Mouse (Mus musculus): ENCODE data around the gene Tmem59. TPM values are rescaled to one million over a fixed set of nuclear protein-coding genes. Genes with fewer than 3 reads are reported as not detected.

Tmem59 gene
- total and polyA plus RNA-seq, 3 experiments = 132 to 141 (median 139) TPM

DNA sequence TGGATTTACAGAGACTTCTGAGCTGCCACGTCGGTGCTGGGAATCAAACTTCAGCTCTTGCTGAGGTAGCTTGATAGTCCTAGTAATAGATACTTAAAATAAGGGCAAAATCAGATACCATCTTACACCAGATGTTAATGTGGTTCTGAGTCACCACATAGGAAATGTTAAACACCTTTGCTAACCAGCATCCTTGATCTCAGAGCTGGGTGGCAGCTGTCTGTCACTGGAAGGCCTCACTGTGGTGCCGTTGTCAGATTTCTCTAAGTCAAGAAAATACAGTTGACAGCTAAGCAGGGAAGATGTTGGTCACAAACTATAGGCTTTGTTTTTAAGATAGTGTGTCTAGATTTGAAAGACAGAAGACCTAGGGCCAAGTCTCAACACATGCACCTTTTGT is 23.6 kb downstream of the Tmem59 start:
- Histone ChIP-seq H3K27ac (no peak overlapping the region), H3K4me3 (no peak overlapping the region), H3K9ac (ENCODE audit: low read depth, low read length) (no peak overlapping the region), H3K27me3 (ENCODE audit: control insufficient read depth, insufficient read depth, low read length) (no peaks in the 10 kb centered on the region), H3K79me2 (replicated peaks; ENCODE audit: control insufficient read depth, insufficient read depth, low read length) (no peaks in the 10 kb centered on the region), H3K4me1 (ENCODE audit: control insufficient read depth, insufficient read depth, low read length) (no peaks in the 10 kb centered on the region), H3K36me3 (ENCODE audit: control insufficient read depth, insufficient read depth, low read length) (no peaks in the 10 kb centered on the region; the same call in 1 of the 2 replicates)
- intact Hi-C loops (cut with DNase I) = no loop called here
- WGBS = 97% methylated on average over 3 of the region's 3 CpGs
- no peak for DNase-seq
- TF ChIP-seq CTCF (IDR thresholded peaks at IDR 0.05) (no peak), EP300 (IDR thresholded peaks at IDR 0.05; ENCODE audit: insufficient read depth, low read depth, low read length) (no peak), POLR2A (IDR thresholded peaks at IDR 0.05; ENCODE audit: insufficient read depth, low read depth, low read length) (no peak)

DNA sequence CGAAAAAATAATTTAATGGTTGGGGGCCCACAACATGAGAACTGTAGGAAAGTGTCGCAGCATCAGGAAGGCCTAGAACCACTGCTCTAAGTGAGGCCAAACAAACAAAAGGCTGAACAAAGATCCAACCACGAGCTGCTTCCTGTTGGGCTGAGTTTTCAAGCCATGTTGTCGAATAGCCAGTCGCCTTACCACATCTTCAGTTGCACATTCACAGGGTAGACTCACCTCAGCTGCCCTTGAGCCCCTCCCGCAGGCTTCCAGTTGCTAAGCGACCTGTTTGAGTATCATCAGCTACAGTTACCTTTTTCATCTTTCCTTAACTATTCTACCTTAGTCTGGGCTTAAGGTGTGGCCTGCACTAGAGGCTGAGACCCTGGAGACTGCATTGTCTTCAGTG is 24.8 kb downstream of the Tmem59 start:
- Histone ChIP-seq H3K36me3 (ENCODE audit: control insufficient read depth, insufficient read depth, low read length) (no peaks in the 10 kb centered on the region; the same call in 1 of the 2 replicates), H3K27ac (no peak overlapping the region), H3K27me3 (ENCODE audit: control insufficient read depth, insufficient read depth, low read length) (no peaks in the 10 kb centered on the region), H3K79me2 (replicated peaks; ENCODE audit: control insufficient read depth, insufficient read depth, low read length) (no peaks in the 10 kb centered on the region), H3K4me1 (ENCODE audit: control insufficient read depth, insufficient read depth, low read length) (no peaks in the 10 kb centered on the region), H3K4me3 (no peak overlapping the region), H3K9ac (ENCODE audit: low read depth, low read length) (no peak overlapping the region)
- intact Hi-C loops (cut with DNase I) = no loop called here
- no peak for DNase-seq
- WGBS = 82% methylated on average over 7 of the region's 7 CpGs
- no peak for TF ChIP-seq EP300 (IDR thresholded peaks at IDR 0.05; ENCODE audit: insufficient read depth, low read depth, low read length)
- no peak for TF ChIP-seq POLR2A (IDR thresholded peaks at IDR 0.05; ENCODE audit: insufficient read depth, low read depth, low read length)
- no peak for TF ChIP-seq CTCF (IDR thresholded peaks at IDR 0.05)

DNA sequence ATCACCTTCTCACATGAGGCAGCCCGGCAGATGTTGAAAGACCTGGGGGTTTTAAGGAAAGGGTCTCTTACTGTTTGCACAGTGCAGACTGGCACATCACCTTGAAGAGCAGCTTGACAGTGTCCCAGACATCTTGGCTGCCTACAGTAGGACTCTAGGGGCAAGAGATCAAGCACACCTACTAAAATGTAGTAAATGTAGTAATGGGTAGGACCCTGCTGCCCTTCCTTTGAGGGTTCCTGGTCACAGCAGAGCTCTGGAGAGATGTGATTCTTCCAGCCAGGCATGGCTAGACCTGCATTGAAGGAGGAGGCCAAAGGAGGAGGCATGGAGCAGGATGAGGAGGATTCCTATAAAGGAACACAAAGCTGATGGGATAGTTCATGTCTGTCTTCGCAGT is 28.8 kb downstream of the Tmem59 start:
- no peaks in the 10 kb centered on the region; the same call in 1 of the 2 replicates for H3K36me3 ChIP-seq (ENCODE audit: control insufficient read depth, insufficient read depth, low read length)
- H3K27ac ChIP-seq = no peak overlapping the region
- H3K4me3 ChIP-seq = no peak overlapping the region
- H3K9ac ChIP-seq (ENCODE audit: low read depth, low read length) = no peak overlapping the region
- no peak for DNase-seq
- H3K27me3 ChIP-seq (ENCODE audit: control insufficient read depth, insufficient read depth, low read length) = no peaks in the 10 kb centered on the region
- no peaks in the 10 kb centered on the region for H3K79me2 ChIP-seq (replicated peaks; ENCODE audit: control insufficient read depth, insufficient read depth, low read length)
- WGBS = 96% methylated on average over 2 of the region's 2 CpGs
- no peak for TF ChIP-seq EP300 (IDR thresholded peaks at IDR 0.05; ENCODE audit: insufficient read depth, low read depth, low read length)
- TF ChIP-seq POLR2A (IDR thresholded peaks at IDR 0.05; ENCODE audit: insufficient read depth, low read depth, low read length) = no peak
- no peak for TF ChIP-seq CTCF (IDR thresholded peaks at IDR 0.05)
- H3K4me1 ChIP-seq (ENCODE audit: control insufficient read depth, insufficient read depth, low read length) = no peaks in the 10 kb centered on the region
- intact Hi-C loops (cut with DNase I) = no loop called here

DNA sequence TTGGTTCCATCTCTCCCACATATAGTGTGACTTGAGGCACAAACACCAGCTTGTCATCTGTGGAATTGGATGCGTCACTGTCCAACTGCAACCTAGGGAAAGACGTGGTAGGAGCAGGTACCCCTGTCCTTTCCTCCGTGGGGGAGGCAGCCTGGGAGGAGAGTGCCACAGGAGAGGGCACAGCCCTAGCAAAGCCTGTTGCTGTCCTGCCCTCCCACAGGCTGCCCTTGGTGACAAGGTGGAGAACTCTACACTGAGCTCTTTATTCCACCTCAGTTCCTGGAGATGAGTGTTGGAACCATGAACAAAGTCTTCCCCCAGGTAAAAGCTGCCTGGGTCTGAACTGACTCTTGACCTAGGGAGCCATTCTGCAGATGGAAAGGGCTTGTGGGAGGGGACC is 30.7 kb downstream of the Tmem59 start, which contains the start of gene Ldlrad1:
Gene Ldlrad1 (plus strand): TSS at position 301 of the 400 bp plus-strand sequence.
- Histone ChIP-seq H3K4me3 (no peak within 1 kb of the TSS), H3K27ac (no peak within 1 kb of the TSS), H3K79me2 (replicated peaks; ENCODE audit: control insufficient read depth, insufficient read depth, low read length) (no peaks in the 10 kb centered on the region), H3K9ac (ENCODE audit: low read depth, low read length) (no peak within 1 kb of the TSS), H3K27me3 (ENCODE audit: control insufficient read depth, insufficient read depth, low read length) (no peaks in the 10 kb centered on the region), H3K4me1 (ENCODE audit: control insufficient read depth, insufficient read depth, low read length) (no peaks in the 10 kb centered on the region), H3K36me3 (ENCODE audit: control insufficient read depth, insufficient read depth, low read length) (no peaks in the 10 kb centered on the region)
- intact Hi-C loops (cut with DNase I) = no loop called here
- TF ChIP-seq EP300 (IDR thresholded peaks at IDR 0.05; ENCODE audit: insufficient read depth, low read depth, low read length) (no peak), POLR2A (IDR thresholded peaks at IDR 0.05; ENCODE audit: insufficient read depth, low read depth, low read length) (no peak), CTCF (IDR thresholded peaks at IDR 0.05) (no peak)
- no peak for DNase-seq
- 90% methylated on average over 3 of the region's 3 CpGs for WGBS

DNA sequence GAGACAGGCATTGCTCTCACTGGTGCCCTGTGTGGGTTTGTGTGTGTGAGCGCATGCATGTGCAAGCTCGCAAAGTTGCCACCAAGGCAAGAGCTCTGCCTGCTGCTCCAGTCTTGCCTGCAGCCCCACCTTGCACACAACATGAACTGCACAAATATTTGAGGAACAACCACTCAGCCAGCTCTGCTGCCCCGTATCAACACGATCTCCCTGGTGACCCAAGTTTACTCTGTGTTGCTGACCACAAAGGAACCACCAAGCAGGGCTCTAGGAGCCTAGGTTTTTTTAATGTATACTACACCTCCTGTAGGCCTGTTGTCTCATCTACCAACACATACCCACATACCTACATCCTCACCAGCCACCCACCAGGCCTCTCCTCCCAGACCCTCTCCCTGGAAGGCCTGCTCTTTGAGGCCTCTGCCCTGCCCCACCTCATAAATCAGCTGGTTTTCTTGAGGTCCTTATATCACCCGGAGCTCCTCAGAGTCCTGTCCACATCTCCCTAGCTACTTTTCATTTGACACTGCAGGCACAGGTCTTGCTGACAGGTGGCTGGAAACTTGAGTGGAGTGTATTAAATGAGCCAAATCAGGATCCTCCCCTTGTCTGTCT is 32.4 kb downstream of the Tmem59 start:
- Histone ChIP-seq H3K4me1 (ENCODE audit: control insufficient read depth, insufficient read depth, low read length) (no peaks in the 10 kb centered on the region), H3K79me2 (replicated peaks; ENCODE audit: control insufficient read depth, insufficient read depth, low read length) (no peaks in the 10 kb centered on the region), H3K4me3 (no peak overlapping the region), H3K27ac (no peak overlapping the region), H3K9ac (ENCODE audit: low read depth, low read length) (no peak overlapping the region), H3K36me3 (ENCODE audit: control insufficient read depth, insufficient read depth, low read length) (no peaks in the 10 kb centered on the region), H3K27me3 (ENCODE audit: control insufficient read depth, insufficient read depth, low read length) (no peaks in the 10 kb centered on the region)
- TF ChIP-seq CTCF (IDR thresholded peaks at IDR 0.05) (no peak), POLR2A (IDR thresholded peaks at IDR 0.05; ENCODE audit: insufficient read depth, low read depth, low read length) (no peak), EP300 (IDR thresholded peaks at IDR 0.05; ENCODE audit: insufficient read depth, low read depth, low read length) (no peak)
- 73% methylated on average over 5 of the region's 5 CpGs for WGBS
- no peak for DNase-seq
- intact Hi-C loops (cut with DNase I) = no loop called here

DNA sequence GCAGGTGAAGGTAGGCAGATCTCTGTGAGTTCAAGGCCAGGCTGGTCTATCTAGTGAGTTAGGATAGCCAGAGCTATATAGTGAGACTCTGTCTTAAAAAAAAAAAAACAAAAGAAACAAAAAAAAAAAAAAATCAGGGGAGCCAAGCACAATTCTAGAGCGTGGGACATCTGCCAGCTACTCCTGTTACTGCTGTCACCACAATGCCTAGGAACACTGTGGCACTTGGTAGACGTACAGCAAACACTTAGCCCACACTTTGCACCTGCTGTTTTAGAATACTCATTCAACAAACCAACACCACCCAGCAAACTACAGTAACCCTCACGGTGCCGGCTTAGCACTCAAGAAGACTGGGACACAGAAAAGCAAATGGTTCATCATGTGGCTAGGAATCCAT is 33.3 kb downstream of the Tmem59 start:
- DNase-seq = no peak
- TF ChIP-seq POLR2A (IDR thresholded peaks at IDR 0.05; ENCODE audit: insufficient read depth, low read depth, low read length) = no peak
- intact Hi-C loops (cut with DNase I) = no loop called here

More for the DNA sequence above, 33.3 kb downstream of the Tmem59 start:
- H3K79me2 ChIP-seq (replicated peaks; ENCODE audit: control insufficient read depth, insufficient read depth, low read length) = no peaks in the 10 kb centered on the region
- H3K4me1 ChIP-seq (ENCODE audit: control insufficient read depth, insufficient read depth, low read length) = no peaks in the 10 kb centered on the region
- no peaks in the 10 kb centered on the region for H3K27me3 ChIP-seq (ENCODE audit: control insufficient read depth, insufficient read depth, low read length)
- no peak overlapping the region for H3K9ac ChIP-seq (ENCODE audit: low read depth, low read length)
- no peaks in the 10 kb centered on the region for H3K36me3 ChIP-seq (ENCODE audit: control insufficient read depth, insufficient read depth, low read length)
- WGBS = 61% methylated on average over 4 of the region's 4 CpGs
- no peak overlapping the region for H3K27ac ChIP-seq
- H3K4me3 ChIP-seq = no peak overlapping the region
